In the genomic region with DNA sequence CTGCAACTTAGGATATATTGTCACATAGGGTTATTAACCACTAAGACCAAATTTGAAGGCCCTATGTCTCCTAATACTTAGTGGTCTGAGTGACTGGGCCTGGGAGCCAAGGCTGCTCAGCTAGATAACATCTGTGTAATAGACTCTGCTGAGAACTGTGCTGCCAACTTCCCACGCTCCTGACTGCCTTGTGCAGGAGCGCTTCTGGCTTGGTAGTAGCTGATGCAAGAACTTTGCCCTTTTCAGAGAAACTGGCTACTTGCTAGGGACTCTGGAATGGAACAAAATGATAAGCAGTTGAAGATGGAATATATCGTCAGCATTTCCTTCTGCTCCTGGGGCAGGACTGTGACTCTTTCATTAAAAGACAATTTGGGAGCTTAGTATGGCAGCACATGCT, we compare ENCODE assay signal across 27 mouse cellular contexts. TPM values are rescaled to one million over a fixed set of nuclear protein-coding genes. Genes with fewer than 3 reads are reported as not detected.
DNase-seq lines count a peak whose midpoint lies in the region; ATAC-seq lines count a peak whose summit lies in the region.
"Had no signal": no experiment of that assay in that cellular context is flagged by ENCODE, and none has a peak within 500 bp of the region (broad histone marks: within the 10 kb centered on the region; RNA-seq: fewer than 3 reads in every experiment).

No protein-coding gene starts in this region.

- no peak for ATAC-seq in kidney, embryonic 15.5 days (replicated peaks; ENCODE audit: low FRiP score)
- ATAC-seq: CD4-positive, CD25-positive, alpha-beta regulatory T cell, adult 4 months; forebrain, embryonic 16.5 days; liver, embryonic 12.5 days; liver, postnatal 0 days; midbrain, embryonic 16.5 days had no signal

- H3K4me1 ChIP-seq in kidney, embryonic 15.5 days, result no peaks in the 10 kb centered on the region
- H3K4me1 ChIP-seq: forebrain, embryonic 10.5 days; heart, embryonic 10.5 days; hindbrain, embryonic 13.5 days; limb, embryonic 12.5 days had no signal

- peak; percentile 27 for DNase-seq in adrenal gland, postnatal 14 days
- DNase-seq in adrenal gland, adult (ENCODE audit: inconsistent age in 2 of 2, low spot score in 1 of 2), result no peak
- peak; percentile 8 to 16 for DNase-seq in kidney, postnatal 36 days
- DNase-seq in kidney, adult 8-10 months, result no peak
- peak; percentile 76 for DNase-seq in fibroblast of lung, adult 2 months (ENCODE audit: low read depth)
- DNase-seq in ovary, postnatal 14 days (ENCODE audit: low spot score), result no peak
- DNase-seq: cerebellum, adult 11 months; cerebellum, adult 9-10 months; cerebellum, postnatal 36 days; kidney, adult 18-20 months; kidney, postnatal 14 days; liver, postnatal 0 days; lung, postnatal 36 days; right cerebral cortex, adult 18-20 months; spleen, adult 18-20 months; thymus, postnatal 25 days had no signal

- no peak overlapping the region for H3K27ac ChIP-seq in kidney, embryonic 15.5 days
- H3K27ac ChIP-seq: forebrain, embryonic 10.5 days; heart, embryonic 10.5 days; hindbrain, embryonic 13.5 days; left cerebral cortex, adult 2 months; limb, embryonic 12.5 days; liver, embryonic 12.5 days had no signal

- H3K9me3 ChIP-seq in kidney, embryonic 15.5 days (replicated peaks), result no peaks in the 10 kb centered on the region
- H3K9me3 ChIP-seq: forebrain, embryonic 10.5 days; heart, embryonic 10.5 days; hindbrain, embryonic 13.5 days; liver, embryonic 12.5 days had no signal

- peaks cover 14% of the 10 kb centered on the region for H3K36me3 ChIP-seq in kidney, embryonic 15.5 days
- H3K36me3 ChIP-seq: liver, embryonic 12.5 days had no signal

- H3K4me3 ChIP-seq in kidney, embryonic 15.5 days (replicated peaks), result no peak overlapping the region
- H3K4me3 ChIP-seq: forebrain, embryonic 10.5 days; heart, embryonic 10.5 days; hindbrain, embryonic 13.5 days; left cerebral cortex, adult 2 months; limb, embryonic 12.5 days; liver, embryonic 12.5 days had no signal

- no peaks in the 10 kb centered on the region for H3K27me3 ChIP-seq in kidney, embryonic 15.5 days
- H3K27me3 ChIP-seq: hindbrain, embryonic 13.5 days; limb, embryonic 12.5 days; liver, embryonic 12.5 days had no signal

- no peak overlapping the region for H3K9ac ChIP-seq in kidney, embryonic 15.5 days
- H3K9ac ChIP-seq: hindbrain, embryonic 13.5 days; limb, embryonic 12.5 days; liver, embryonic 12.5 days; liver, postnatal 0 days had no signal

- no peak overlapping the region for H3K4me2 ChIP-seq in kidney, embryonic 15.5 days
- H3K4me2 ChIP-seq: hindbrain, embryonic 13.5 days; limb, embryonic 12.5 days; liver, embryonic 12.5 days; midbrain, embryonic 11.5 days had no signal

- WGBS in kidney, embryonic 15.5 days, result 93% methylated on average over 3 of the region's 3 CpGs

RNA-seq across cellular contexts. Expression of a gene that starts 7.0 kb away (rescaled TPM):
- 17.7 and 21.4 TPM in 2 replicates for total RNA-seq in adrenal gland, postnatal 14 days (2021)
- 53.0 and 58.3 TPM in 2 replicates for polyA plus RNA-seq in kidney, embryonic 15.5 days (2015; fragmentation: Nextera tagmentation; extraction: Ambion mirVana)

RNA-seq across cellular contexts. Expression of a gene that starts 16.8 kb away (rescaled TPM):
- total RNA-seq in adrenal gland, postnatal 14 days (2021), result 5.4 and 5.8 TPM in 2 replicates
- polyA plus RNA-seq in kidney, embryonic 15.5 days (2015; fragmentation: Nextera tagmentation; extraction: Ambion mirVana), result 11.4 and 12.3 TPM in 2 replicates

RNA-seq across cellular contexts. Expression of a gene that starts 16.9 kb away (rescaled TPM):
- 19.5 and 35.1 TPM in 2 replicates for total RNA-seq in adrenal gland, postnatal 14 days (2021)
- 5.3 and 6.5 TPM in 2 replicates for polyA plus RNA-seq in kidney, embryonic 15.5 days (2015; fragmentation: Nextera tagmentation; extraction: Ambion mirVana)

Comparison
In these comparisons a context has a peak if more than half of its experiments do, and no peak if none do; other contexts are left out.
1. DNase-seq: peak in adrenal gland, postnatal 14 days (single experiment), kidney, postnatal 36 days (2 of 2) and fibroblast of lung, adult 2 months (single experiment); none in adrenal gland, adult (0 of 2), kidney, adult 8-10 months (0 of 2) and ovary, postnatal 14 days (single experiment).